Mouse (Mus musculus): Measurements from ENCODE around the gene Dis3l2.

Dis3l2 gene

GRCm38 (mm10) chr1:86703300-86703964 lies at the start of gene Dis3l2:
Dis3l2 (plus strand) TSS chr1:86703808.
- DNase-seq (ENCODE audit: low read depth, low spot score), result peak; percentile 71

DNA sequence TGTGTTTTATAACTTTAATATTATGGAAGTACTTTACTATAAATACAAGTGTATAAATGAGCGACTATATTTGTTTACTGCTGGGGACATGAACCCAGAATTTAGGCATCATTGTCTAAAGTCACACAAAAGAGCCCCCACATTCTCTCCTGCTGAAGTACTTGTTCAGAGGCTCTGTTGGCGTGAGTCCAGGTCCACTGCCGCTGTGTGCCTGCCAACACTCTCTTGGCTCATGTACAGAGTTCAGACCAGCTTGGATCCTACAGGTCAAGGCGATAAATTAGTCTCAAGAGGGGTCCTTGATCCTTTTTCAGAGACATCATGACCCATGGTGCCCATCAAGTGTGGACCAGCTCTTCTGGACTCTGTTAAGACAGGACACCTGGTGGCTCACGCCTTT lies 46.5 kb upstream of the Dis3l2 start:
- no peak for DNase-seq (ENCODE audit: low read depth, low spot score)

DNA sequence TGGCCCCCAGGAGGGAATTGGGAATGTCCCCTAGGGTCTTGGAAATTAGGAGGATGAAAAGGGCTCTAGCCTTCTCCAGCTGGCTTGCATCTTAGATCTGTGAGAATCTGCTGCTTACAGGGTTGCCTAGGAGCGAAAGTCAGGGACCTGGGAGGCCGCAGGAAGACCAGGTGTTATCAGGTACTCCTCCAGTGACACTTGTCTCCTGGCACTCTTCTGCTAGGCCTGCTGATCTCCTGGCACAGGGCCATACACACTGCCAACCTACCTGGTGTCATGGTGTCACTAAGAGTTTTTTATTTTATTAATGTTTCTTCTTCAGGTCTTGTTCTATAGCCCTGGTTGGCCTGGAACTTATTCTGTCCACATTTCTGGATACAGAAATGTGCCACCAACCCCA lies 38.5 kb upstream of the Dis3l2 start:
- no peak for DNase-seq (ENCODE audit: low read depth, low spot score)

- DNase-seq (ENCODE audit: low read depth, low spot score), result no peak
Measured at GRCm38 (mm10) chr1:86669552-86670273, 33.9 kb upstream of the Dis3l2 start.

DNA sequence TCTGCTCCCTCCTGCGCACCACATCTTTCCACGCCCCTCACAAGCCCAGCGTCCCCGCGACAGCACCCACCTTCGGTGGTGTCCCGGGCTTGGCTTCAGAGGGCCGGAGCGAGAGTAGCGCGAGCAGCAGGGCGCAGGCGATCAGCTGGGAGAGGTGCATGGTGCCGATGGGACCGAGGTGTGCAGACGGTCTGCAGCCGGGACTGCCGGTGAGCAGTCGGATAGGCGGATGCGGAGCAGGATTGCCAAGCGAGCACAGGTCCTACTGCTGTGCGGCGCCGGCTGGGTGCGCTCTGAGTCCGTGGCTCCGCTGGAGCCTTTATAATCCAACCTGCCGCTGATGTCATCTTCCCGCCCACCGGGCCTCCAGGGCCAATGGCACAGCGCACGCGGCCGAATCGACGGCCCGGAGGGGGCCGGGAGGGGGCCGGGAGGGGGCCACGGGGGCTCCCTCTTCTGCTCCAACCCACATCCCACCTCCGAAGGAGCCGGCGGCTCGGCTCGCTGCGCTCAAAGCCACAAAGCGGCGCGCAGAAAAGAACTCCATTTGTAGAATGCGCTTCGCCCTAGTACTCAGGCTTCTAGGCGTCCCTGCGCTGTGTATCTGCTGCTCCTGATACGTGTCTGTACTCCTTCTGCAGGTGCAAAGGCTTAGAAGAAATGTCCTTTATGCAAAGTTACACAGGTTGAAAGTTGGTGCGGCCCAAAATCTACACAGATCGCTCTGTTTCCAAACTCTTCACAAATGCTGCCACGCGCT lies 33.1 kb upstream of the Dis3l2 start, which contains the start of gene Nppc:
Gene Nppc, minus strand, starts transcription at position 293 of the 760 bp plus-strand sequence.
- peak; percentile 61 for DNase-seq (ENCODE audit: low read depth, low spot score)

DNA sequence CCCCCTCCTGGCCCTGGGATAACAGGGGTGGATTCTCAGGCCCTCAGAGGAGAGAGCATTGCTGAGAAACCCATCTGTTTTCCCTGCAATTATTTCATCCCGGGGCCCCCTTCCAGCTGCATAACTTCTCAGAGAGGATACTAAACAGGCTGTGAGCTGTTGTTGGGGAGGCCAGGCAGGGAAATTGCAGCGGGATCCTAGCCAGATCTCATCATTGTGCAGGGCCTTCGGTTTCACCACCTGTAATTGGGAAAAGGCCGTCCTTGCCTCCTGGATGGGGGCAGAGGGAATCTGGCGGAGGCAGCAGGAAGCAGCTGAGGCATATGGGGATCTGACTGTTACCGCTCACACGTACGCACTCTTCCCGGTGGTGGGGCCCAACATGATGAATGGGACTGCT lies 29.2 kb upstream of the Dis3l2 start:
- no peak for DNase-seq (ENCODE audit: low read depth, low spot score)

- DNase-seq (ENCODE audit: low read depth, low spot score), result no peak
Measured at GRCm38 (mm10) chr1:86675126-86675525, 28.5 kb upstream of the Dis3l2 start.

DNA sequence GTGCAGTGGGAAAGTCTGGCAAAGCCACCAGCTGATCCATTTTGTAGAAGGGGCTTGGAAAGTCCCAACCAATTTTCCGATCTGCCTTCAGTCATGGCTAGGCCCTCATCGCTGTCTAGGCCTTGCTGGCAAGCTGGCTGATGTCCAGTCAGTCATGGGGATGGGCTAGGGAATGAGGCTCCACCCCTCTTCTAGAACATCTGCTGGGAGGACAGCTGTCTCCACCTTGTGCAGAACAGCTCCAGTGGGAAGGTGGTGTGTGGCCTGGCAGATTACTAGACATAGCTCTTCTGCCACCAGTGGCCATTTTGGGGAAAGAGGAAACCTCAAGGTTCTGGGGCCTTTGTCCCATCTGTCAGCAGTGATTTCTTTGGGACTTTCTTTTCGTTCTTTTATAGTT lies 26.0 kb upstream of the Dis3l2 start:
- DNase-seq (ENCODE audit: low read depth, low spot score), result no peak

DNA sequence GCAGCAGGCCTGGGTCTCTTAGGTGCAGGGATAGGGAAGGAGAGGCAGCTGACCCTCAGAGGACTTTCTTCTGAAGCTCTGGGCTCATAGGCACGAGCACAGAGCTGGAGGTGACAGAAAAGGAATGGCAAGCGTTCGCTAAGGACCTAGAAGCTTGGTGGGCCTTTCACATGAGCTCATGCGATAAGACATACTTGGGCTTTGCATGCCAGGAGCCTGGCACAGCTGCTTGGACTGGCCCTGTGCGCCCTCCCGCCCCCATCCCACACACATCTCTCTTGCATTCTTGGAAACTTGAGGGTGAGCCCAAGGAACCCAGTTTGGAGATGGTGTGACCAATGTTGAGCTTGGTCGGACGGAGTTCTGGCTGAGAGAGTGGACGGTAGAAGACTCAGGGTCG lies 24.9 kb upstream of the Dis3l2 start:
- DNase-seq (ENCODE audit: low read depth, low spot score), result no peak

DNA sequence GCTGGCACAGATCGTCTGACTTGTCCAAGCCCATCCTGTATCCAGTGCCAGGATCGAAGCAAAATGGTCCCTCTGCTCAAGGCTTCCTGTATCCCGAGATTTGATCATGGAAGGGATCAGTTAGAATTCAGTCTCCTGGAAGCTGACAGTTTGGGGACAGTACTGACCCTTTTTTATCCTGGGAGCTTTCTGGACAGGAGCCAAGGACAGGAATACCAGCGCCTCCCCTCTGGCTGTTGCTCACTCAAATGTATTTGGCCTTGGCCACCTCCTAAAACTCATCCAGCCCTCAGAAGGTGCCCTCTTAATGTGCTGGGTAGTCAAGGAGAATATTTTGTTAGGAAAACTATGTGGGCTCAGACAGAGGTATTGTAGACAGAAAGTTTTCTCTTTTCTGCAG lies 16.4 kb upstream of the Dis3l2 start:
- DNase-seq (ENCODE audit: low read depth, low spot score), result no peak

DNA sequence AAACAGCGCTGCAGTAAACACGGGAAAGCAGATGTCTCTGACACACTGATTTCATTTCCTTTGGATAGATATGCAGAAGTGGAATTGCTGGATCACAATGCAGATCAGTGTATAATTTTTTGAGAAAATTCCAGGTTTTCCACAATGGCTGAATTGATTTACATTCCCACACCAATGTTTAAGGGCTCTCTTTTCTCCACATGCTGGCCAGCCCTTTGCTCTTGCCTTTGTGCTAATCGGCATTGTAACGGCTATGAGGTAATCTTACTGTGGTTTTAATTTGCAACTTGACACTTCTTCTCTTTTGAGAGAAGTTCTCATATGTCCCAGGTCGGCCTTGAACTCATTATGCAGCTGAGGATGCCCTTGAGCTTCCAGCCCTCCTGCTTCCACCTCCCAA lies 12.6 kb upstream of the Dis3l2 start:
- no peak for DNase-seq (ENCODE audit: low read depth, low spot score)

DNA sequence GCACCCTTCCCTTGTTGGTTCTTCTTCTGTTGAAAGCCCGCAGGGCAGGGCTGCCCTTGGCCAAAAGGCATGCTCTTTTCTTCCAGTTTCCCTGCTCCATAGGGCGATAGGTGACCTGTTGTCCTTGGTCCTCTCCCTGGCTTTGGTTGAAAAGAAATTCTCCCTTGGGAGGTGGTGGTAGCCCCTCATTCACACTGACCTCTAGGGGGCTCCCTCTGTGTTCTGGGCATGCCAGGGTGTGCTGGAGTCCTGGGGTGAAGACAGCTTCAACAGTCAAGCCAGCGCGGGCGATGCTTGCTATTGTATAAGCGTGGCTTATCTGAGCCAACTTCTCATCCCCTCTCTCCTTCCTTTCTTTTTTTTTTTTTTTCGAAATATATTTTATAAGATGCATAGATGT lies 6.7 kb upstream of the Dis3l2 start:
- DNase-seq (ENCODE audit: low read depth, low spot score), result no peak

DNA sequence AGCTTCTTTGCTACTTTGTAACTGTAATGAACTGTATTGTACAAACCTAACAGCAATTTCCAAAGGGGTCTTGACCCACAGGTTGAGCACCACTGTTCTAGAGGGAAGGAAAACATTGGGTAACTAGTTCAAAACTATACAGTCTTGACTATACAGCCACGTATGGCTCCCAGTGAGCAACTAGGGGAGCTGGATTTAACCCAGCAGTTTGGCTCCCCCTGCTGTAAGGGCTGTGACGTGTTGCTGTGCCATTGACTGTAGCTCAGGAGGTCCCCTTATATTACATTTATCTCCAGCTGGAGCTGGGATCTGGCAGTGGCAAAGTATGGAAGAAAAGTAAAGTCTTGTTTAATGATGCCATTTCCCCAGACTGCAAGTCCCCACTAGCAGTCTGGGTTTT lies 4.9 kb upstream of the Dis3l2 start:
- DNase-seq (ENCODE audit: low read depth, low spot score), result no peak

GRCm38 (mm10) chr1:86699346-86700136 lies 4.1 kb upstream of the Dis3l2 start:
- DNase-seq (ENCODE audit: low read depth, low spot score), result no peak

- DNase-seq (ENCODE audit: low read depth, low spot score), result no peak
Measured at GRCm38 (mm10) chr1:86700367-86700766, 3.2 kb upstream of the Dis3l2 start.

DNA sequence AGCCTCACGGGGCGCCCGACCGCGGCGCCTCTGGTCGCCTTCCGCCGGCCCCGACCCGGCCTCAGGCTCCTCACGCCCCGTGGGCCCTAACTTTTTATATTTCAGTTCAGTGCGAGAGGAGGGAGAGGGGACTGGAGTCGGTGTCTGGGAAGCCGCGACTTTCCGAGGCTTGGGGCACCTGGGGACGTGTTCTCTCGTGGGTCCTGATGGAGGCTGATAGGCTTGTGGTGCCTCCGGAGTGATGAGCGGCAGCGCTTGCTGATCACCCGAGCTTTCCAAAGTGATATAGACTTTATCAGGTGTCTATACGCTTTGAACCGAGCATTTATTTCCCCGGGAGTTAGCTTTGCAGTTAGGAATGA lies 338 bp downstream of the Dis3l2 start:
- DNase-seq (ENCODE audit: low read depth, low spot score), result no peak

- no peak for DNase-seq (ENCODE audit: low read depth, low spot score)
Measured at GRCm38 (mm10) chr1:86705461-86705860, 1.9 kb downstream of the Dis3l2 start.

GRCm38 (mm10) chr1:86709546-86709945 lies 5.9 kb downstream of the Dis3l2 start:
- no peak for DNase-seq (ENCODE audit: low read depth, low spot score)

DNA sequence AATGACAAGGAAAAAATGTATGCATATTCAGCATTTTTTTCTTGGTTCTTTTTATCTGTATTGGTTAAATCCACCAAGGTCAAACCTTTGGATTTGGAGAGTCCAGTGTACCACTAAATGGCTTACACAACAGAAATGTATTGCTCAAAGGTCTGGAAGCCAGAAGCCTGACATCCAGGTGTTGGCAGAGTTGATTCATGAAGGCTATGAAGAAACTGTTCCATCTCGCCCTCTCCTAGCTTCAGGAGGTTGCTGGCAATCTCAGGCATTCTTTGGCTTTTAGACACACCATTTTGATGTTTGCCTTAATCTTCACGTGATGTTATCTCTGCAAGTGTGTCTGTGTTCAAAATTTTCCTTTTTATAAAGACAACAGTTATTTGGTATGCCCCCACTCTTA lies 8.4 kb downstream of the Dis3l2 start:
- DNase-seq (ENCODE audit: low read depth, low spot score), result no peak

DNA sequence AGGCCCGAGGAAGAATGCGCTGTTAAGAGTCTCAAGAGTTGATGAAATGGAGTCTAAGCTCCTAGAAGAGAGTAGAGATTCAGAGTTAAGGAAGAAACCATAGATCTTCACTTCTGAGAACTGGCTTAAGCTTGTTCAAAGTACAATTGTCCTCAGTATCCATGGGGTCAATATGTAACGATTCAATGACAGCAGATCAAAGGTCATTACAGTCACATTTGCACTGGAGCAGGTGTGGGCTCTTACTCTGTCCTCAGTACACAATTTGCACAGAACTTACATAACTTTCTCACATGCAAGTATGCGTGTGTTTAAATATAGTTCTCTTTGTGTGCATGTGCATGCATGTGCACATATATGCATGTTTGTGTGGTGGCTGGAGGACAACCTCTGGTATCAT lies 9.4 kb downstream of the Dis3l2 start:
- DNase-seq (ENCODE audit: low read depth, low spot score), result no peak

DNA sequence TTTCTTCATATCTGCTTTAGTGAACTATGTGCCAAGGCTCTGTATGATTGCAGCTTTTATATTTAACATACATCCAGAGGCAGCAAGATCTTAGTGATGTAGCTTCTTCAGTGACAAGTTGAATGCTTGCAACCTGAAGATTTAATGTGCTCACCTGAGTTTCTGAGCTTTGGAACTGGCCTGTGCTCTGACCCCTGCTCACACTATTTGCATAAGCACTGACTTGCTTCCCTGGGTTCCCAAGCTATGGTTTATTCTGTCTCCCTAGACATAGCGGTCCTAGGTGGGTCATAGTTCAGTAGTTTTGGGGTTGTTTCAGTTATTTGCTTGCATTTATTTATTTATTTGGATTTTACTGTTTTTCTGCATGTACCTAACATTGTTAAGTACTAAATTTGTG lies 14.6 kb downstream of the Dis3l2 start:
- DNase-seq (ENCODE audit: low read depth, low spot score), result no peak

- no peak for DNase-seq (ENCODE audit: low read depth, low spot score)
Measured at GRCm38 (mm10) chr1:86719391-86719790, 15.8 kb downstream of the Dis3l2 start.
